Mouse (Mus musculus) heart, adult 2 months (tissue): ENCODE measurements around the gene Gm20379. TPM values are rescaled to one million over a fixed set of nuclear protein-coding genes. Genes with fewer than 3 reads are reported as not detected.

Experiments used
- DNase-seq, 2 experiments: peaks; one replicate each; pipeline ENCODE4 v3.0.0; 2021
- H3K27ac ChIP-seq: fragments of 200-600 bp; 2 replicates; pipeline ENCODE4 v1.8.1; 2022
- H3K27me3 ChIP-seq: fragments of 200-500 bp; 2 replicates; pipeline ENCODE4 v1.6.1; 2012; ENCODE audit warnings: mild to moderate bottlenecking, low read length, inconsistent platforms, mixed read lengths; ENCODE audit not compliant: control insufficient read depth, insufficient read depth
- H3K36me3 ChIP-seq: fragments of 200-500 bp; 2 replicates; pipeline ENCODE4 v1.6.1; 2012; ENCODE audit warnings: low read length, inconsistent platforms; ENCODE audit not compliant: control insufficient read depth, insufficient read depth
- H3K4me1 ChIP-seq: fragments of 200-500 bp; 2 replicates; pipeline ENCODE4 v1.6.1; 2011; ENCODE audit warnings: low read length; ENCODE audit not compliant: control insufficient read depth, insufficient read depth
- H3K4me3 ChIP-seq: fragments of 200-600 bp; 2 replicates; pipeline ENCODE4 v1.8.1; 2022
- H3K79me2 ChIP-seq: fragments of 200-500 bp; replicated peaks from 2 replicates; pipeline ENCODE4 v1.6.1; 2012; ENCODE audit warnings: mild to moderate bottlenecking, inconsistent platforms, low read length, moderate library complexity, mixed read lengths; ENCODE audit not compliant: control insufficient read depth, insufficient read depth
- H3K9ac ChIP-seq: fragments of 200-500 bp; 2 replicates; pipeline ENCODE4 v1.6.1; 2012; ENCODE audit warnings: low read depth, mild to moderate bottlenecking, control low read depth, inconsistent platforms, low read length, mixed read lengths
- CTCF ChIP-seq: fragments of 200-600 bp; IDR thresholded peaks from 2 replicates; pipeline ENCODE4 v1.8.1; 2022; ENCODE audit warnings: antibody characterized with exemption, mild to moderate bottlenecking, moderate library complexity
- EP300 ChIP-seq: fragments of 200-500 bp; IDR thresholded peaks from 2 replicates; pipeline ENCODE4 v1.6.1; 2011; ENCODE audit warnings: low read depth, low read length, control low read depth; ENCODE audit not compliant: insufficient read depth
- POLR2A ChIP-seq: fragments of 200-500 bp; IDR thresholded peaks from 2 replicates; pipeline ENCODE4 v1.6.1; 2011; ENCODE audit warnings: mild to moderate bottlenecking, low read depth, low read length, control low read depth; ENCODE audit not compliant: insufficient read depth
- WGBS: fragments of 180-500 bp; shearing (Covaris S2); methylation state at CpG from one replicate; pipeline ENCODE4 v1.1.7; 2018; 5-methylcytosine and 5-hydroxymethylcytosine counted together
- intact Hi-C: fragments of 180-260 bp; cut with DNase I; formaldehyde crosslinking; loops from one replicate; pipeline ENCODE4 v1.15.1; 2025
- polyA plus RNA-seq: library from polyadenylated mRNA; depleted of rRNA; stranded (reverse); fragments of >200 nt; gene quantifications from 2 replicates; pipeline ENCODE4 v1.2.3, GENCODE M21; 2012
- total RNA-seq, 2 experiments: library from RNA; stranded (reverse); gene quantifications; 2 replicates each; pipeline ENCODE4 v1.2.3; 2021

Gene Gm20379
- total and polyA plus RNA-seq, 3 experiments = not detected

DNA sequence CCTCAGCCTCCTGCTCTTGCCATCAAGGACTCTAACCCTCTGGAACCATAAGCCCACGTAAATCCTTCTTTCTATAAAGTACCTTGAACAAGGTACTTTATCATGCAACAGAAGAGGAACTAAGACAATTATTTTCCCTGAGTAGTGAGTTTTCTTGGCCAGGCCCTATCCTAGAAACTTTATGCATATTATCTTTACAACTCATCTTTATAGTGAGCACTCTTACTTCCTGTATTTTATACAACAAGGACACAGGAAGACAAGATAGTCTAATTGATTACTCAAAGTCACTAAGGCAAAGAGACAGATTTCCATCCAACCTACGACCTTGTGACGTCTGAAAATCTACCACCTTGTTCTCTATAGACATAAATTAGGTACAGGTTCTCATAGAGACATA lies 34.0 kb downstream of the Gm20379 start:
- H3K79me2 ChIP-seq = no peaks in the 10 kb centered on the region
- H3K4me1 ChIP-seq = no peaks in the 10 kb centered on the region
- H3K36me3 ChIP-seq = no peaks in the 10 kb centered on the region
- WGBS = 88% methylated on average over 3 of the region's 3 CpGs
- no peak overlapping the region for H3K27ac ChIP-seq
- H3K9ac ChIP-seq = no peak overlapping the region
- H3K27me3 ChIP-seq = no peaks in the 10 kb centered on the region
- no peak for TF ChIP-seq EP300
- TF ChIP-seq POLR2A = no peak
- TF ChIP-seq CTCF = no peak
- no peak overlapping the region for H3K4me3 ChIP-seq
- no peak for DNase-seq
- intact Hi-C loops = loop anchor here (5.0 kb wide), 1 partner anchor 532 kb away; the partner anchor contains the start of gene Zcchc9

DNA sequence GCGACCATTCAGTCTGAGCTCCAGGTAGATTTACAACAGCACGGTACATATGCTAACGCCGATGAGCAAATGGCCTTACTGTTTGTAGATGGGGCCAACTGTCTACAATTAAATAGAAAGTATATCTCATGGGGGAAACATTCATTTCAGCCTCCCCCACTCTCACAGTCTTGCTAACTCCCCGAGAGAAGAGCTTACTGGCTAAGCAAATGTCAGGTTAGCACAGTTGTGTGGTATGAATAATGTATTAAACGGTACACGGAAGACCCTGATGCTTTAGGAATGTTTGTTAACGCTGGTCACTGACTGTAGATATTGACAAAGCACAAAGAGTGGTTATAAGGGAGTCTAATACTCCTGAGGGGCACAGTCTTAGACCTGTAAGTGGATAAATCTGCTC lies 38.3 kb downstream of the Gm20379 start:
- TF ChIP-seq EP300 = no peak
- TF ChIP-seq CTCF = no peak
- no peak for TF ChIP-seq POLR2A
- Histone ChIP-seq H3K27ac (no peak overlapping the region), H3K4me3 (no peak overlapping the region), H3K36me3 (no peaks in the 10 kb centered on the region; the same call in 1 of the 2 replicates), H3K27me3 (no peaks in the 10 kb centered on the region), H3K79me2 (no peaks in the 10 kb centered on the region), H3K9ac (no peak overlapping the region), H3K4me1 (no peaks in the 10 kb centered on the region)
- DNase-seq = no peak
- intact Hi-C loops = no loop called here
- 97% methylated on average over 8 of the region's 8 CpGs for WGBS

DNA sequence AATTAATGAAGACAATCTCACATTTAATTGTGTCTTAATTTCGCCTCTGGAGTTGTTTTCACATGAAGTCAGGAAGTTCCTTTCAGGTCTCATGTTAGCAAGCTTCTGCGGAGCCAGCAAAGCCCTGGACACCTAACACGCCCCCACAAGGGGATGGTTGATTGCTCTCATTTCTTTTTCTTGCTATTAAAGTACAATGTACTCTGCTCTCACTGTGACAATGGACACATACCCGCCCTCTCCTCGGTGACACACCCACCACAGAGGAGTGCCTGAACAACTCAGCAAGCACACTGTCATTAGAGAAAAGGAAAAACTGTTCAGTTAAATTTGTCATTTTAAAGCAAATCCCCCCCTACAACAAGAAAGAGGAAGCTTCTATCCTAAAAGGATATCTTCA lies 40.6 kb downstream of the Gm20379 start:
- WGBS = 82% methylated on average over 5 of the region's 5 CpGs
- no peaks in the 10 kb centered on the region; the same call in 1 of the 2 replicates for H3K36me3 ChIP-seq

DNA sequence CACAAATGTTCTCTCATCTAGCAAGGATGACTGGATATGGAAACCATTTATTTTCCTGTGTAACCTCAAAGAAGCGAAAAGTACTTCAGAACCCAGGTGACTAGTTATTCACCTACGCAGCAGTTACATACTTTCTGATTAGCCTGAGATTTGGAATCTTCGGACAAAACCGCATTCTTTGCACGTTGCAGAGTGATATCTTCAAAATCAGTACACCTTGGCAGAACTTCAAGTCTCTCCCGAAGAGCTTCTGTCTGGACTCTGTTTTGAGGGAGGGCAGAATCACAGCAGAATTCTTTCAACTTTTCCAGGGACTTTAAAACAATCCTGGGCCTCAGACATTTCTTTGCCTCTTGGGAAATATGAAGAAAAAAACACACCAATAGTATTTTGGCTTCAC lies 45.3 kb downstream of the Gm20379 start:
- Histone ChIP-seq H3K9ac (no peak overlapping the region), H3K36me3 (no peaks in the 10 kb centered on the region; the same call in 1 of the 2 replicates), H3K4me1 (peaks cover 4% of the 10 kb centered on the region), H3K27ac (no peak overlapping the region), H3K79me2 (no peaks in the 10 kb centered on the region), H3K27me3 (no peaks in the 10 kb centered on the region), H3K4me3 (no peak overlapping the region)
- no peak for TF ChIP-seq POLR2A
- no peak for TF ChIP-seq EP300
- DNase-seq = no peak
- WGBS = 69% methylated on average over 6 of the region's 6 CpGs
- intact Hi-C loops = no loop called here

More for the DNA sequence above, 40.6 kb downstream of the Gm20379 start:
- H3K9ac ChIP-seq = no peak overlapping the region
- no peak overlapping the region for H3K4me3 ChIP-seq
- no peaks in the 10 kb centered on the region for H3K79me2 ChIP-seq
- H3K4me1 ChIP-seq = no peaks in the 10 kb centered on the region
- intact Hi-C loops = no loop called here
- DNase-seq = no peak
- no peaks in the 10 kb centered on the region for H3K27me3 ChIP-seq
- H3K27ac ChIP-seq = no peak overlapping the region
- TF ChIP-seq POLR2A (no peak), EP300 (no peak), CTCF (no peak)

DNA sequence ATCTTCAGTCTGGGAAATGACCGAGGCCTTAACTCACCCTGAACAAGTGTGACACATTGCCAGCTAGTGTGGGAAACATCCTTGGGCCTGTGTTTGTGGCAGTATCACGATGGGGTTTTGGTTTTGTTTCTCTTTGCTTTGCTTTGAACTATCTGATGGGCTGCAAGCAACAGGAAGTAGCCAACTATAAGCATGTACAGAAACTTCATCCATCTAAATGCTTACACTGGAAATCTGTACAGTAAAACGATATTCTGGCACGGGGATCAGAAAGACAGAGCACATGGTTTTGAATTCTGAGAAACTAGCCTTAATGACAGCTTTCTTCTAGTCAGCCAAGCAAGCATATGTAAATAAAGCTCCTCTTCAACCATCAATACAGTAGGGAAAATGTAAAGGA lies 48.2 kb downstream of the Gm20379 start:
- peak overlapping the region; percentile 87 for H3K4me3 ChIP-seq
- no peaks in the 10 kb centered on the region for H3K36me3 ChIP-seq
- TF ChIP-seq CTCF (no peak), POLR2A (no peak)
- H3K9ac ChIP-seq = peak overlapping the region; percentile 50; the same call in 1 of the 2 replicates
- 3% methylated on average over 4 of the region's 4 CpGs for WGBS
- H3K79me2 ChIP-seq = no peaks in the 10 kb centered on the region
- peak overlapping the region; percentile 60 for H3K27ac ChIP-seq
- DNase-seq = no peak
- H3K4me1 ChIP-seq = peaks cover 4% of the 10 kb centered on the region
- H3K27me3 ChIP-seq = no peaks in the 10 kb centered on the region
- intact Hi-C loops = loop anchor here (2.0 kb wide), 1 partner anchor 129 kb away; no protein-coding TSS in a partner anchor

DNA sequence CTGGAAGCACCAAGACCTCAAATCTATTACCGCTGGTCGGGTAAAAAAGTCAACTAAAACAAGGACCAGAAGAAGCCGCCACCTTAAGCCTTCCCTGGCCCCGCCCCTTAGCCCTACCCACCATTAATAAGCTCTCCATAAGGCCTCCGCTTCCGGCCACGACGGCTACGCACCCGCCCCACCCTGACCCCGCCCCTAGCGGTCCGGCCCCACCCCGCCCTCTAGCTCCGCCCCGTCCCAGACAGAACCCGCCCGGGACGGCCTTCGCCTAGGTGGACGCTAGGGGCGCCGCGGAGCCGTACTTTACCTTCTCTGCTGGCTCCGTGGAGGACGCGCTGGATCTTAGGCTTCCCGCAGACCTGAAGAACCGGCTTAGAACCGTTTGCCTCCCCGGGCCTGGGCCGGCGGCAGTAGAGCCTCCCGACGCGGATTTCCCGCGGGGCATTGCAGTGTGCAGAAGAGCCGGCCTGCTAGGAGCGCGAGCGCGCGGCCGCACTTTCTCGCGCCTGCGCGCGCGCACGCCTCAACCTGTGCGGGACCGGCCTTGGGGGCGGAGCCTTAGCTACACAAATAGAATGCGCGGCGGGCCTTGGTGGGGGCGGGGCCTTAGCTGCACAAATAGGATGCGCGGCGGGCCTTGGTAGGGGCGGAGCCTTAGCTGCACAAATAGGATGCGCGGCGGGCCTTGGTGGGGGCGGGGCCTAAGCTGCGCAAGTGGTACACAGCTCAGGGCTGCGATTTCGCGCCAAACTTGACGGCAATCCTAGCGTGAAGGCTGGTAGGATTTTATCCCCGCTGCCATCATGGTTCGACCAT lies 48.9 kb downstream of the Gm20379 start, which contains the start of the genes Dhfr and Msh3:
Gene Dhfr (plus strand): TSS at position 271 of the 816 bp plus-strand sequence.
Gene Msh3 (minus strand): TSS at position 548 of the 816 bp plus-strand sequence.
- H3K27ac ChIP-seq = peak within 1 kb of the TSS; percentile 88
- intact Hi-C loops = loop anchor here (2.0 to 5.0 kb wide), 2 partner anchors 128 to 388 kb away; no protein-coding TSS in a partner anchor
- under 1% methylated on average over 76 of the region's 76 CpGs for WGBS
- peak within 1 kb of the TSS; percentile 87 for H3K4me3 ChIP-seq
- H3K4me1 ChIP-seq = peaks cover 4% of the 10 kb centered on the region
- H3K36me3 ChIP-seq = no peaks in the 10 kb centered on the region
- TF ChIP-seq EP300 (no peak), POLR2A (peak; percentile 76), CTCF (peak; percentile 80)
- DNase-seq = peak; percentile 95 to 97
- H3K27me3 ChIP-seq = no peaks in the 10 kb centered on the region
- peak within 1 kb of the TSS; percentile 80 for H3K9ac ChIP-seq
- H3K79me2 ChIP-seq = no peaks in the 10 kb centered on the region
